ENCODE assay signal across 25 mouse cellular contexts in the genomic region with DNA sequence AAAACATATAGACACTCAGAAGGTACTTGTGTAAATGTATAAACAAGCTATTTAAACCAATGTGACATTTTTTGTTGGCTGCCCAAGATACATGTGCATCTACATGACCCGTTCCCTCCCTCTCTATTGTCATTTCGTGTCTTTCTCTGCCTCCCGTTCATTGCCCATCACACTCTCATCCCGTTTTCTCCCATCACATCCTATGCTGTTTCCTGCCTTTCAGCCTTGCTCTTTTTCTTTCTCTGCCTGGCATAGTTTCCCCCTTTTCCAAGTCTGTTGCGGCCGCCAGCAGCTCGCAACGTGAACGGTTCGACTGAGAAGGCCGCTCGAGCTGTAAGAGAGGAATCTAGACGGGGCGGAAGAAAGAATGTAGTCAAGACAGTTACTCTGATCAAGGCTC. TPM values are rescaled to one million over a fixed set of nuclear protein-coding genes. Genes with fewer than 3 reads are reported as not detected.
DNase-seq lines count a peak whose midpoint lies in the region; ATAC-seq and TF ChIP-seq lines count a peak whose summit lies in the region.
"Had no signal": no experiment of that assay in that cellular context is flagged by ENCODE, and none has a peak within 500 bp of the region (broad histone marks: within the 10 kb centered on the region; RNA-seq: fewer than 3 reads in every experiment).

No protein-coding gene starts in this region.

- 92% methylated on average over 14 of the region's 14 CpGs for WGBS in cerebellum, adult 2 months

- H3K4me1 ChIP-seq in cerebellum, adult 2 months (ENCODE audit: control insufficient read depth, insufficient read depth, low read length): no peaks in the 10 kb centered on the region
- H3K4me1 ChIP-seq: embryonic facial prominence, embryonic 13.5 days; embryonic facial prominence, embryonic 15.5 days; forebrain, embryonic 10.5 days; forebrain, embryonic 12.5 days had no signal

- no peak for ATAC-seq in granulocyte monocyte progenitor cell, adult 5-6 weeks (replicated peaks; ENCODE audit: poor library complexity, severe bottlenecking)
- ATAC-seq: activated CD4-positive, CD25-positive, alpha-beta regulatory T cell, adult 4 months; forebrain, embryonic 14.5 days; forebrain, embryonic 16.5 days; Patski had no signal

- DNase-seq in ES-CJ7 (ENCODE audit: low read depth, low spot score) (peak; percentile 46), R1 (ENCODE audit: low read depth, low spot score) (peak; percentile 55)
- DNase-seq in kidney, postnatal 25 days: no peak
- no peak for DNase-seq in cerebellum, adult 2 months
- DNase-seq: adrenal gland, adult 8-10 months; adrenal gland, postnatal 14 days; adrenal gland, postnatal 36 days; cerebellum, adult 11-12 months; cerebellum, adult 8-10 months; cerebellum, adult 9-11 months; cerebellum, postnatal 14 days; cerebellum, postnatal 36 days; embryo, embryonic 11 days had no signal

- no peak overlapping the region for H3K4me3 ChIP-seq in cerebellum, adult 2 months (replicated peaks; ENCODE audit: insufficient read depth, low read depth, low read length)
- H3K4me3 ChIP-seq: embryonic facial prominence, embryonic 13.5 days; embryonic facial prominence, embryonic 15.5 days; erythroblast, embryonic 14.5 days; forebrain, embryonic 10.5 days; forebrain, embryonic 12.5 days had no signal

- no peak for TF ChIP-seq CTCF in cerebellum, adult 2 months (IDR thresholded peaks at IDR 0.05; ENCODE audit: borderline replicate concordance, insufficient read depth, low read depth, low read length)

- H3K27me3 ChIP-seq in cerebellum, adult 2 months (ENCODE audit: control insufficient read depth, insufficient read depth, low read length): no peaks in the 10 kb centered on the region
- H3K27me3 ChIP-seq: embryonic facial prominence, embryonic 13.5 days; embryonic facial prominence, embryonic 15.5 days; forebrain, embryonic 12.5 days had no signal

- no peak for TF ChIP-seq POLR2A in cerebellum, adult 2 months (IDR thresholded peaks at IDR 0.05; ENCODE audit: borderline replicate concordance, insufficient read depth, low read length)

- no peak overlapping the region for H3K27ac ChIP-seq in cerebellum, adult 2 months (ENCODE audit: insufficient read depth, low read length)
- H3K27ac ChIP-seq: embryonic facial prominence, embryonic 13.5 days; embryonic facial prominence, embryonic 15.5 days; forebrain, embryonic 10.5 days; forebrain, embryonic 12.5 days had no signal

RNA-seq across cellular contexts. Expression of a gene that starts 30.2 kb away (rescaled TPM):
- 7.2 and 9.0 TPM in 2 replicates for total RNA-seq in granulocyte monocyte progenitor cell, adult 5-6 weeks (2014; fragmentation: Nextera tagmentation)
- 2.8 and 5.6 TPM in 2 replicates for total RNA-seq in granulocyte monocyte progenitor cell, adult 5-6 weeks (2017)
- 11.9 and 15.6 TPM in 2 replicates for polyA plus RNA-seq in cerebellum, adult 2 months (2012; rRNA removed)
- polyA plus RNA-seq: C2C12; erythroblast, embryonic 14.5 days; G1E had no signal

Comparison
In these comparisons a context has a peak if more than half of its experiments do, and no peak if none do; other contexts are left out.
1. DNase-seq: peak in ES-CJ7 (single experiment) and R1 (single experiment); none in kidney, postnatal 25 days (0 of 2) and cerebellum, adult 2 months (0 of 2).